Comparison of ENCODE assay signal across 21 mouse cellular contexts in genomic region chr17:56616725-56617124, GRCm38 (mm10). TPM values are rescaled to one million over a fixed set of nuclear protein-coding genes. Genes with fewer than 3 reads are reported as not detected.
"Had no signal": no experiment of that assay in that cellular context is flagged by ENCODE, and none has a peak within 500 bp of the region (broad histone marks: within the 10 kb centered on the region; RNA-seq: fewer than 3 reads in every experiment).

No protein-coding gene starts in this region.

- H3K27ac ChIP-seq: kidney, postnatal 0 days; layer of hippocampus, adult 2 months; limb, embryonic 13.5 days; liver, embryonic 15.5 days; neural tube, embryonic 13.5 days had no signal

- DNase-seq: kidney, adult 18-20 months; kidney, adult 9 months; kidney, postnatal 25 days; layer of hippocampus, adult 9-11 months; lung, adult 2 months; lung, postnatal 14 days; lung, postnatal 4 days; midbrain, embryonic 14.5 days; retina, postnatal 1 day; right cerebral cortex, postnatal 25 days; thymus, adult 2 months; thymus, postnatal 14 days; thymus, postnatal 4 days had no signal

- H3K9me3 ChIP-seq: limb, embryonic 13.5 days; liver, embryonic 15.5 days; neural tube, embryonic 13.5 days had no signal

- H3K9ac ChIP-seq: limb, embryonic 13.5 days; liver, embryonic 15.5 days; neural tube, embryonic 13.5 days had no signal

- H3K27me3 ChIP-seq: limb, embryonic 13.5 days; liver, embryonic 15.5 days; neural tube, embryonic 13.5 days had no signal

- H3K4me2 ChIP-seq: limb, embryonic 13.5 days; liver, embryonic 15.5 days; midbrain, embryonic 11.5 days; neural tube, embryonic 13.5 days had no signal

- H3K4me3 ChIP-seq: layer of hippocampus, adult 2 months; limb, embryonic 13.5 days; liver, embryonic 15.5 days; neural tube, embryonic 13.5 days had no signal

- ATAC-seq: intestine, embryonic 16.5 days had no signal

RNA-seq across cellular contexts. Expression of gene Catsperd, which starts 11.2 kb away (rescaled TPM):
- total RNA-seq: neutrophil, adult 5-6 weeks had no signal
